Mouse (Mus musculus): Measurements from ENCODE around the gene Tmem132c. TPM values are rescaled to one million over a fixed set of nuclear protein-coding genes. Genes with fewer than 3 reads are reported as not detected.
A peak's percentile ranks its signal among the peaks of the same experiment; 100 is the strongest.

Tmem132c gene
- total and polyA plus RNA-seq, 2 experiments: under 0.01 TPM; not detected in 1

DNA sequence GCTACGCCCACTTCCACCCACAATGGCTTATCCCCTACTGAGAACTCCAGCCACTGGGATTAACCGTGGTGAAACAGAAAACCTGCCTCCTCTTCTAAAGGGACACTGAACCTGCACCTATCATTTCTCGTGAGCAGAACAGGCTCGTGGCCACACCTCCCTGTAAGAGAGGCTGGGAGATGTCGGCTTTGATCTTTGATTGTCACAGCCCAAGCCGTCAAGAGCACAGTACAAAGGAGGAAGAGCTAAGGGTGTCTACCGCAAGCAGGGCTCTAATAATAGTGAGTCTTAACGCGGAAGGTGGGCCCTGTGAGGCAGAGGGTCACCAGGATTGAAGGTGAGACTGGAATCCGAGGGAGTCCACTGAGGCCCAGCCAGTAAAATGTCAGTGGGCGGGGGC, 236.7 kb downstream of the Tmem132c start:
- no peak for TF ChIP-seq CTCF (IDR thresholded peaks at IDR 0.05; ENCODE audit: low read depth, low read length)
- TF ChIP-seq POLR2A (IDR thresholded peaks at IDR 0.05; ENCODE audit: extremely low read depth, insufficient read depth, low read length): no peak
- no peak for DNase-seq (ENCODE audit: extremely low read depth, low read depth, low spot score)
- H3K36me3 ChIP-seq (ENCODE audit: control insufficient read depth, insufficient read depth, low read length): no peaks in the 10 kb centered on the region
- H3K4me1 ChIP-seq (ENCODE audit: control insufficient read depth, insufficient read depth, low read length): no peaks in the 10 kb centered on the region
- no peak overlapping the region for H3K4me3 ChIP-seq (ENCODE audit: insufficient read depth, low read depth, low read length)
- no peak overlapping the region for H3K27ac ChIP-seq (replicated peaks; ENCODE audit: insufficient read depth, low read depth, low read length)
- 25% methylated on average over 11 of the region's 11 CpGs for WGBS
- H3K27me3 ChIP-seq (ENCODE audit: control insufficient read depth, insufficient read depth, low read length): no peaks in the 10 kb centered on the region
- no peaks in the 10 kb centered on the region for H3K79me2 ChIP-seq (ENCODE audit: control insufficient read depth, insufficient read depth, low read length)
- H3K9ac ChIP-seq (ENCODE audit: low read depth, low read length): no peak overlapping the region

GRCm38 (mm10) chr5:127480931-127481330, 239.3 kb downstream of the Tmem132c start:
- Histone ChIP-seq H3K9ac (ENCODE audit: low read depth, low read length) (no peak overlapping the region), H3K4me3 (ENCODE audit: insufficient read depth, low read depth, low read length) (no peak overlapping the region), H3K79me2 (ENCODE audit: control insufficient read depth, insufficient read depth, low read length) (no peaks in the 10 kb centered on the region), H3K27ac (replicated peaks; ENCODE audit: insufficient read depth, low read depth, low read length) (no peak overlapping the region), H3K4me1 (ENCODE audit: control insufficient read depth, insufficient read depth, low read length) (no peaks in the 10 kb centered on the region), H3K36me3 (ENCODE audit: control insufficient read depth, insufficient read depth, low read length) (no peaks in the 10 kb centered on the region), H3K27me3 (ENCODE audit: control insufficient read depth, insufficient read depth, low read length) (no peaks in the 10 kb centered on the region)
- TF ChIP-seq POLR2A (IDR thresholded peaks at IDR 0.05; ENCODE audit: extremely low read depth, insufficient read depth, low read length) (no peak), CTCF (IDR thresholded peaks at IDR 0.05; ENCODE audit: low read depth, low read length) (no peak)
- 72% methylated on average over 9 of the region's 9 CpGs for whole genome bisulfite sequencing
- DNase-seq (ENCODE audit: extremely low read depth, low read depth, low spot score): no peak

GRCm38 (mm10) chr5:127481416-127481815, 239.8 kb downstream of the Tmem132c start:
- WGBS: 25% methylated on average over 5 of the region's 5 CpGs
- no peaks in the 10 kb centered on the region for H3K36me3 ChIP-seq (ENCODE audit: control insufficient read depth, insufficient read depth, low read length)
- DNase-seq (ENCODE audit: extremely low read depth, low read depth, low spot score): peak; percentile 9
- no peak overlapping the region for H3K4me3 ChIP-seq (ENCODE audit: insufficient read depth, low read depth, low read length)
- no peaks in the 10 kb centered on the region for H3K4me1 ChIP-seq (ENCODE audit: control insufficient read depth, insufficient read depth, low read length)
- TF ChIP-seq CTCF (IDR thresholded peaks at IDR 0.05; ENCODE audit: low read depth, low read length) (no peak), POLR2A (IDR thresholded peaks at IDR 0.05; ENCODE audit: extremely low read depth, insufficient read depth, low read length) (no peak)
- no peaks in the 10 kb centered on the region for H3K27me3 ChIP-seq (ENCODE audit: control insufficient read depth, insufficient read depth, low read length)
- no peaks in the 10 kb centered on the region for H3K79me2 ChIP-seq (ENCODE audit: control insufficient read depth, insufficient read depth, low read length)
- no peak overlapping the region for H3K27ac ChIP-seq (replicated peaks; ENCODE audit: insufficient read depth, low read depth, low read length)
- no peak overlapping the region for H3K9ac ChIP-seq (ENCODE audit: low read depth, low read length)

DNA sequence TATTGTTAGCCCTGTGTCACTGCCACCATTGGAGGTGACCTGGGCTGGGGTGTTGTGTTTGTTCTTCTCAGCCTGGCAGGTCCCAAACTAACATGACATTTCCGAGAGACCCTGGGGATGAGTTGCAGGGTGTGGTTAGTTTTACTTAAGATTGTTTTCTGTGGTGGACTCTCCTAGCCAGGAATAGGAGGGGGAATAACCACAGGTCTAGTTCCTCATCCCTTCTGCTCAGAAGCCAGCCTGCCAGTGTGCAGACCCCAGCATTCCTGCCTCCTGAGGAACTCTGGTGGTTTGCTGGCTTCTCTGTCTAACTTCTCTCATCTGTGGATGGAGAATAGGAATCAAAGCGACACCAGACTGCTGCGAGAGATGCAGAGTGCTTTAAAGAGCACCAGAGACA, 240.7 kb downstream of the Tmem132c start:
- Histone ChIP-seq H3K4me1 (ENCODE audit: control insufficient read depth, insufficient read depth, low read length) (no peaks in the 10 kb centered on the region), H3K27ac (replicated peaks; ENCODE audit: insufficient read depth, low read depth, low read length) (no peak overlapping the region), H3K79me2 (ENCODE audit: control insufficient read depth, insufficient read depth, low read length) (no peaks in the 10 kb centered on the region), H3K9ac (ENCODE audit: low read depth, low read length) (no peak overlapping the region), H3K27me3 (ENCODE audit: control insufficient read depth, insufficient read depth, low read length) (no peaks in the 10 kb centered on the region), H3K4me3 (ENCODE audit: insufficient read depth, low read depth, low read length) (no peak overlapping the region), H3K36me3 (ENCODE audit: control insufficient read depth, insufficient read depth, low read length) (no peaks in the 10 kb centered on the region)
- no peak for TF ChIP-seq POLR2A (IDR thresholded peaks at IDR 0.05; ENCODE audit: extremely low read depth, insufficient read depth, low read length)
- TF ChIP-seq CTCF (IDR thresholded peaks at IDR 0.05; ENCODE audit: low read depth, low read length): no peak
- 62% methylated on average over 3 of the region's 3 CpGs for WGBS
- DNase-seq (ENCODE audit: extremely low read depth, low read depth, low spot score): no peak

DNA sequence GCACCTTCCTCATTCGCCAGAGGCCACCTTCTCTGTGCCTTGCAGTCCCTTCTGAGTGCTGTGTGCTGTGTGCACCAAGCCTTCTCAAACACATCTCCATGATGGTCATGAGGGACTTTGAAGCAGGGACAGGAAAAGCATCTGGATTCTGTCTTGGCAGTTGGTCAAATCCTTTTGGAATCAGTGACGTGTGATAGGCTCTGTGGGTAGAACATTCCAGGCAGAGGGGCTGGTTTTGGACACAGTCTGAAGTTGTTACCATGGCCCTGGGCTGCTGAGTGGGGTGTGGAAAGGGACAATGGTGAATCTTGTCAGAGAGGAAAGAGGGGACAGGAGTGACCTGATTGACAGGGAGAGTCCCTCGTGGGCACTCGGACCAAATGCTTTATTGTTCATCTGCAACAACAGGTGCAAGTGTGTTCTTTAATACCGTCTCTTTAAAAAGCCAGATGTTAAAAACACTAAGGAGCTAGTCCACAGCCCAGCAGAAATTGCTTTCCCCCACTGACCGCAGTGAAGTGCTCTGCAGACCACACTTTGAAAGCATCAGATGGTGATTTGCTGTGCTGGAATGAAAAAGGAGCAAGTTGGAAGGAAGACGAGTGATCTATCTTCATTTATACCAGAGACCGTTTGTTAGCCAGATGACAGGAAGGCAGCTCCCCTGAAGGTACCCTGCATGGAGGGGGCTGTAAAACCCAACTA, 242.5 kb downstream of the Tmem132c start:
- Histone ChIP-seq H3K79me2 (ENCODE audit: control insufficient read depth, insufficient read depth, low read length) (no peaks in the 10 kb centered on the region), H3K4me3 (ENCODE audit: insufficient read depth, low read depth, low read length) (no peak overlapping the region), H3K27me3 (ENCODE audit: control insufficient read depth, insufficient read depth, low read length) (no peaks in the 10 kb centered on the region), H3K36me3 (ENCODE audit: control insufficient read depth, insufficient read depth, low read length) (no peaks in the 10 kb centered on the region), H3K27ac (replicated peaks; ENCODE audit: insufficient read depth, low read depth, low read length) (no peak overlapping the region), H3K9ac (ENCODE audit: low read depth, low read length) (no peak overlapping the region), H3K4me1 (ENCODE audit: control insufficient read depth, insufficient read depth, low read length) (no peaks in the 10 kb centered on the region)
- no peak for DNase-seq (ENCODE audit: extremely low read depth, low read depth, low spot score)
- TF ChIP-seq POLR2A (IDR thresholded peaks at IDR 0.05; ENCODE audit: extremely low read depth, insufficient read depth, low read length) (no peak), CTCF (IDR thresholded peaks at IDR 0.05; ENCODE audit: low read depth, low read length) (no peak)
- WGBS: 64% methylated on average over 8 of the region's 8 CpGs

GRCm38 (mm10) chr5:127484813-127485486, 243.3 kb downstream of the Tmem132c start:
- Histone ChIP-seq H3K27ac (replicated peaks; ENCODE audit: insufficient read depth, low read depth, low read length) (no peak overlapping the region), H3K9ac (ENCODE audit: low read depth, low read length) (no peak overlapping the region), H3K79me2 (ENCODE audit: control insufficient read depth, insufficient read depth, low read length) (no peaks in the 10 kb centered on the region), H3K27me3 (ENCODE audit: control insufficient read depth, insufficient read depth, low read length) (no peaks in the 10 kb centered on the region), H3K4me1 (ENCODE audit: control insufficient read depth, insufficient read depth, low read length) (no peaks in the 10 kb centered on the region), H3K4me3 (ENCODE audit: insufficient read depth, low read depth, low read length) (no peak overlapping the region), H3K36me3 (ENCODE audit: control insufficient read depth, insufficient read depth, low read length) (no peaks in the 10 kb centered on the region)
- DNase-seq (ENCODE audit: extremely low read depth, low read depth, low spot score): no peak
- WGBS: 60% methylated on average over 13 of the region's 13 CpGs
- TF ChIP-seq POLR2A (IDR thresholded peaks at IDR 0.05; ENCODE audit: extremely low read depth, insufficient read depth, low read length): no peak
- TF ChIP-seq CTCF (IDR thresholded peaks at IDR 0.05; ENCODE audit: low read depth, low read length): no peak
